Mouse (Mus musculus) ES-Bruce4 (cell line): ENCODE measurements around the gene Herc2.

Experiments used
- CTCF ChIP-seq: IDR thresholded peaks from one replicate; pipeline ENCODE4 v1.8.1; 2011; ENCODE audit warnings: low read depth, low read length
- EP300 ChIP-seq: IDR thresholded peaks from 2 replicates; pipeline ENCODE4 v1.6.1; 2011; ENCODE audit warnings: low read depth, low read length; ENCODE audit not compliant: insufficient read depth

DNA sequence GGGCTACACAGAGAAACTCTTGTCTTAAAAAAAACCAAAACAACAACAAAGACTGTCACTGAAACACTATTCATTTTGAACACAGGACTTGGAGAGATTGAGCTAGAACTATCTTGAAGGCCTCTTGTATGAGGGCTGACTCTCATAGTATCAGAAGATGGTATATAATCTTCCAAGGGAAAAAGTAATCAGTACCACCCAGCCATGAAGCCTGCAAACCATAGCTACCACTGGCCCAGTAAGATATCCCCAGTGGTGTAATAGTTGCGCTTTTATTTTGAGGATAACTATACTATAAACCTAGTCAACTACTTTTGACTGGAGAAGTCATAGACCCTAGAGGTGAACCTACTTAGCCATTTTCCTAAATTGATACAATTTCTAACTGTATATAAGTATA is 16.6 kb downstream of the Herc2 start:
- no peak for TF ChIP-seq CTCF
- TF ChIP-seq EP300: no peak
